Mouse (Mus musculus): ENCODE data around the gene Pax3.

- TF ChIP-seq CTCF (IDR thresholded peaks at IDR 0.05; ENCODE audit: borderline replicate concordance, insufficient read depth, low read length) (no peak), POLR2A (IDR thresholded peaks at IDR 0.05; ENCODE audit: low read depth, low read length) (no peak)
Measured at GRCm38 (mm10) chr1:78194381-78195047, 2.4 kb downstream of the Pax3 start.
